Mouse (Mus musculus): ENCODE data around the gene Nln. TPM values are rescaled to one million over a fixed set of nuclear protein-coding genes. Genes with fewer than 3 reads are reported as not detected.

The Nln gene
- polyA plus RNA-seq, 1 experiment from 2014 or later: 24.7 TPM

GRCm38 (mm10) chr13:104011289-104011688 lies 98.1 kb downstream of the Nln start:
- H3K9me3 ChIP-seq (ENCODE audit: control insufficient read depth, low read length): no peaks in the 10 kb centered on the region
- no peaks in the 10 kb centered on the region for H3K36me3 ChIP-seq (ENCODE audit: control insufficient read depth, insufficient read depth, low read length)
- no peaks in the 10 kb centered on the region for H3K27me3 ChIP-seq (replicated peaks; ENCODE audit: control insufficient read depth, insufficient read depth, low read length)
- DNase-seq (ENCODE audit: low spot score) (no peak), ATAC-seq (replicated peaks; ENCODE audit: low FRiP score, low TSS enrichment, low read depth) (no peak)
- H3K9ac ChIP-seq (ENCODE audit: low read length): no peak overlapping the region
- H3K4me3 ChIP-seq (ENCODE audit: low read depth, low read length): no peak overlapping the region
- 94% methylated on average over 5 of the region's 5 CpGs for WGBS
- H3K4me1 ChIP-seq (replicated peaks; ENCODE audit: control insufficient read depth, insufficient read depth, low read length): no peaks in the 10 kb centered on the region
- no peak overlapping the region for H3K4me2 ChIP-seq (ENCODE audit: low read length)
- no peak overlapping the region for H3K27ac ChIP-seq (ENCODE audit: low read depth)

GRCm38 (mm10) chr13:104005231-104005845 lies 104.1 kb downstream of the Nln start:
- no peak overlapping the region for H3K4me3 ChIP-seq (ENCODE audit: low read depth, low read length)
- H3K27ac ChIP-seq (ENCODE audit: low read depth): no peak overlapping the region
- H3K9ac ChIP-seq (ENCODE audit: low read length): no peak overlapping the region
- 86% methylated on average over 6 of the region's 6 CpGs for WGBS
- H3K27me3 ChIP-seq (replicated peaks; ENCODE audit: control insufficient read depth, insufficient read depth, low read length): no peaks in the 10 kb centered on the region
- no peak overlapping the region for H3K4me2 ChIP-seq (ENCODE audit: low read length)
- no peaks in the 10 kb centered on the region for H3K4me1 ChIP-seq (replicated peaks; ENCODE audit: control insufficient read depth, insufficient read depth, low read length)
- H3K36me3 ChIP-seq (ENCODE audit: control insufficient read depth, insufficient read depth, low read length): no peaks in the 10 kb centered on the region
- no peaks in the 10 kb centered on the region for H3K9me3 ChIP-seq (ENCODE audit: control insufficient read depth, low read length)
- no peak for DNase-seq (ENCODE audit: low spot score)
- ATAC-seq (replicated peaks; ENCODE audit: low FRiP score, low TSS enrichment, low read depth): no peak

DNA sequence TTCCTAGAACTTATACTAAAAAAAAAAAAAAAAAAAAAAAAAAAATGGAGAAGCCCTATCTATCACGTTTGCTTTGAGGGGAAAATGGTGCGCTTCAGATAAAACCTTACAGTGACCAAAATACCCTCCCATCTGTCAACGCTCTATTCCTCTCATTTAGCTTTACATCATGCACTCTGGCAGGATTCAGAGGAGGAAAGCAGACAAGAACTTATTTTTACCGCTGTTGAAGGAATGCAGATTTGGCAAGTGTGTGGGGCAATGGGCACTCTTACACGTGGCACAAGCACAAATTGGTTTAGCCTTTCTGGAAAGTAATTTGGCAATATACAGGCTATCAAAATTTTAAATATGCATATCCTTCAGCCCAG lies 115.3 kb downstream of the Nln start:
- no peaks in the 10 kb centered on the region for H3K36me3 ChIP-seq (ENCODE audit: control insufficient read depth, insufficient read depth, low read length)

DNA sequence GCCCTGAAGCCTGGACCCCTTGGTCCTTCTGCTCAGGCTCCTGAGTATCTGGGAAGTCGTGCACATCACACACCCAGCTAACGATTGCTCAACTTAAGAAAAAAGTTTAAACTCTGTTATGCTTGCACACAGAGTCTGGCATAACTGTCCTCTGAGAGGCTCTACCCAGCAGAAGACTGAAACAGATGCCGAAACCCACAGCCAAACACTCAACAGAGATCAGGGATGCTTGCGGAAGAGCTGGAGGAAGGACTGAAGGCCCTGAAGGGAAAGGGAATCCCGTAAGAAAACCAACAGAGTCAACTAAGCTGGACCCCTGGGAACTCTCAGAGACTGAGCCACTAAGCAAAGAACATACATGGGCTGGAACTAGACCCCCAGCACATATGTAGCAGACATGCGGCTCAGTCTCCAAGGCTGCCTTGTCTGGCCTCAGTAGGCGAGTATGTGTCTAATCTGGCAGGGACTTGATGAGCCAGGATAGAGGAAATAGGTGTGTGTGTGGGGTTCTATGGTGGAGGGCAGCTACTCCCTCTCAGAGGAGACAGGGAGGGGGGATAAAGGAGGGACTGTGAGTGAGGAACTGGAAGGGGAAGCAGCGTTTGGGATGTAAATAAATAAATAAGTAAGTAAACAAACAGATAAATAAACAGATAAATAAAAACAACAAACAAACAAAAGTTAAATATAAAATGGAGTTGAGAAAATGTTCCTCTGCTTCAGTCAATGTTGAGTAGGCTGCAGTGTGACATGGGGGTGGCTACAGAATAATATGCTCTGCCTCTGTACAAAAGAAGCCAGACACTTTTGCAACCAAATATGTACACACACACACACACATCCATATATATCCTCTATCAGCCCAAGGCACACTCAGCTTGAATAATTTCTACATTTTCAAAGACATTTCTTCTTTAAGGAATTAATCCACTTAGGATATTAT lies 116.0 kb downstream of the Nln start:
- no peak overlapping the region for H3K27ac ChIP-seq (ENCODE audit: low read depth)
- DNase-seq (ENCODE audit: low spot score) (no peak), ATAC-seq (replicated peaks; ENCODE audit: low FRiP score, low TSS enrichment, low read depth) (no peak)
- 0 out of 2 replicates have a peak, but pooled peaks cover 3% of the 10 kb centered on the region for H3K9me3 ChIP-seq (ENCODE audit: control insufficient read depth, low read length)
- H3K9ac ChIP-seq (ENCODE audit: low read length): no peak overlapping the region
- no peak overlapping the region for H3K4me2 ChIP-seq (ENCODE audit: low read length)
- H3K4me1 ChIP-seq (replicated peaks; ENCODE audit: control insufficient read depth, insufficient read depth, low read length): no peaks in the 10 kb centered on the region
- no peaks in the 10 kb centered on the region for H3K27me3 ChIP-seq (replicated peaks; ENCODE audit: control insufficient read depth, insufficient read depth, low read length)
- H3K4me3 ChIP-seq (ENCODE audit: low read depth, low read length): no peak overlapping the region
- WGBS: 74% methylated on average over 8 of the region's 8 CpGs
- no peaks in the 10 kb centered on the region for H3K36me3 ChIP-seq (ENCODE audit: control insufficient read depth, insufficient read depth, low read length)

More for the DNA sequence above, 115.3 kb downstream of the Nln start:
- no peak overlapping the region for H3K9ac ChIP-seq (ENCODE audit: low read length)
- H3K27ac ChIP-seq (ENCODE audit: low read depth): no peak overlapping the region
- H3K27me3 ChIP-seq (replicated peaks; ENCODE audit: control insufficient read depth, insufficient read depth, low read length): no peaks in the 10 kb centered on the region
- H3K4me2 ChIP-seq (ENCODE audit: low read length): no peak overlapping the region
- H3K4me3 ChIP-seq (ENCODE audit: low read depth, low read length): no peak overlapping the region
- H3K9me3 ChIP-seq (ENCODE audit: control insufficient read depth, low read length): 0 out of 2 replicates have a peak, but pooled peaks cover 3% of the 10 kb centered on the region
- ATAC-seq (replicated peaks; ENCODE audit: low FRiP score, low TSS enrichment, low read depth) (no peak), DNase-seq (ENCODE audit: low spot score) (no peak)
- WGBS: 72% methylated on average over 5 of the region's 5 CpGs
- H3K4me1 ChIP-seq (replicated peaks; ENCODE audit: control insufficient read depth, insufficient read depth, low read length): no peaks in the 10 kb centered on the region

DNA sequence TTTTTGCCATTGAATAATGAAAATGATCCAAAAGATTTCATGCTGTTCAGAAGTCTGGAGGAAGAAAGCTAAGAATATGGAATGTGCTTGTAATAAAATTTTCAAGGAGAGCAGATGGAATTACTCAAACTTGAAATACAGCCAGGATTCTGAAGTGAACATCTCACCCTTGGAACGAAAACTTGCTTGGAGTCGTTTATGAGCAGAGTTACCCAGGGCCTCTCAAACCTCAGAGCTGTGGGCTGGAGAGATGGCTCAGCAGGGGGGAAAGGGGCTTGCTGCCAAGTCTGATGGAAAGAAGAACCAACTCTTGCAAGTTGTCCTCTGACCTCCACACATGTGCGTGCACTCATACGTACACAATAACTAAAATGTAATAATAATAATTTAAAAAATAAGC lies 122.8 kb downstream of the Nln start:
- no peak overlapping the region for H3K9ac ChIP-seq (ENCODE audit: low read length)
- no peaks in the 10 kb centered on the region for H3K36me3 ChIP-seq (ENCODE audit: control insufficient read depth, insufficient read depth, low read length)
- peak; percentile 63 for DNase-seq (ENCODE audit: low spot score)
- H3K27me3 ChIP-seq (replicated peaks; ENCODE audit: control insufficient read depth, insufficient read depth, low read length): no peaks in the 10 kb centered on the region
- H3K27ac ChIP-seq (ENCODE audit: low read depth): peak overlapping the region; percentile 90
- H3K9me3 ChIP-seq (ENCODE audit: control insufficient read depth, low read length): peaks cover 8% of the 10 kb centered on the region
- ATAC-seq (replicated peaks; ENCODE audit: low FRiP score, low TSS enrichment, low read depth): peak; percentile 77
- 33% methylated on average over 4 of the region's 4 CpGs for WGBS
- H3K4me2 ChIP-seq (ENCODE audit: low read length): no peak overlapping the region
- peaks cover 10% of the 10 kb centered on the region for H3K4me1 ChIP-seq (replicated peaks; ENCODE audit: control insufficient read depth, insufficient read depth, low read length)
- no peak overlapping the region for H3K4me3 ChIP-seq (ENCODE audit: low read depth, low read length)

- Histone ChIP-seq H3K27me3 (replicated peaks; ENCODE audit: control insufficient read depth, insufficient read depth, low read length) (no peaks in the 10 kb centered on the region), H3K9ac (ENCODE audit: low read length) (no peak overlapping the region), H3K4me1 (replicated peaks; ENCODE audit: control insufficient read depth, insufficient read depth, low read length) (peaks cover 10% of the 10 kb centered on the region), H3K27ac (ENCODE audit: low read depth) (peak overlapping the region; percentile 90), H3K9me3 (ENCODE audit: control insufficient read depth, low read length) (peaks cover 5% of the 10 kb centered on the region), H3K36me3 (ENCODE audit: control insufficient read depth, insufficient read depth, low read length) (no peaks in the 10 kb centered on the region), H3K4me2 (ENCODE audit: low read length) (peak overlapping the region; percentile 7; the same call in 1 of the 2 replicates), H3K4me3 (ENCODE audit: low read depth, low read length) (no peak overlapping the region)
- ATAC-seq (replicated peaks; ENCODE audit: low FRiP score, low TSS enrichment, low read depth) (peak; percentile 33; the same call in 1 of the 2 replicates), DNase-seq (ENCODE audit: low spot score) (peak; percentile 63)
- 54% methylated on average over 20 of the region's 20 CpGs for WGBS
Measured at GRCm38 (mm10) chr13:103985510-103986278, 123.7 kb downstream of the Nln start.

DNA sequence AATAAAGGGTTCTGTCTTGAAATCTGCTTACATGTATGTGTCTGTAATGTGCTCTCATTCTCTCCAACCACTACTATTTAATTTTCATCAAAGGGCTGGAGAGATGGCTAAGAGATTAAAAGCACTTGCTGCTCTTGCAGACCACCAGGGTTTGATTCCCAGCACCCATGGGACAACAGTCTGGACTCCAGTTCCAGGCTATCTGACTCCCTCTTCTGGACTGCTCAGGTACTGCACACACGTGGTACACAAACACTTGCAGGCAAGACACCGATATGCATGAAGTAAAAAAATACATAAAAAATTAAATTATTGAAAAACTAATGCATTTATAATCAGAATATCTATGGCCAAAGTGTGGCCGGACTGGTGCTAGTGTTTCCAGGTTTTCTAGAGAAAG lies 127.0 kb downstream of the Nln start:
- no peak for ATAC-seq (replicated peaks; ENCODE audit: low FRiP score, low TSS enrichment, low read depth)
- no peak overlapping the region for H3K27ac ChIP-seq (ENCODE audit: low read depth)
- H3K9me3 ChIP-seq (ENCODE audit: control insufficient read depth, low read length): peaks cover 5% of the 10 kb centered on the region
- H3K4me2 ChIP-seq (ENCODE audit: low read length): no peak overlapping the region
- H3K9ac ChIP-seq (ENCODE audit: low read length): no peak overlapping the region
- peaks cover 23% of the 10 kb centered on the region for H3K4me1 ChIP-seq (replicated peaks; ENCODE audit: control insufficient read depth, insufficient read depth, low read length)
- H3K27me3 ChIP-seq (replicated peaks; ENCODE audit: control insufficient read depth, insufficient read depth, low read length): no peaks in the 10 kb centered on the region
- no peak overlapping the region for H3K4me3 ChIP-seq (ENCODE audit: low read depth, low read length)
- no peaks in the 10 kb centered on the region for H3K36me3 ChIP-seq (ENCODE audit: control insufficient read depth, insufficient read depth, low read length)
- WGBS: 92% methylated on average over 3 of the region's 3 CpGs
- DNase-seq (ENCODE audit: low spot score): no peak

GRCm38 (mm10) chr13:103980414-103980813 lies 129.0 kb downstream of the Nln start:
- Histone ChIP-seq H3K27ac (ENCODE audit: low read depth) (no peak overlapping the region), H3K27me3 (replicated peaks; ENCODE audit: control insufficient read depth, insufficient read depth, low read length) (no peaks in the 10 kb centered on the region), H3K9me3 (ENCODE audit: control insufficient read depth, low read length) (peaks cover 5% of the 10 kb centered on the region), H3K36me3 (ENCODE audit: control insufficient read depth, insufficient read depth, low read length) (no peaks in the 10 kb centered on the region), H3K4me1 (replicated peaks; ENCODE audit: control insufficient read depth, insufficient read depth, low read length) (peaks cover 13% of the 10 kb centered on the region), H3K9ac (ENCODE audit: low read length) (no peak overlapping the region), H3K4me2 (ENCODE audit: low read length) (no peak overlapping the region), H3K4me3 (ENCODE audit: low read depth, low read length) (no peak overlapping the region)
- WGBS: 91% methylated on average over 5 of the region's 5 CpGs
- DNase-seq (ENCODE audit: low spot score) (no peak), ATAC-seq (replicated peaks; ENCODE audit: low FRiP score, low TSS enrichment, low read depth) (no peak)
